Mouse (Mus musculus): ENCODE measurements around the gene Tmod2.

GRCm38 (mm10) chr9:75558812-75559511, 52.2 kb downstream of the Tmod2 start:
- no peak for TF ChIP-seq CTCF (IDR thresholded peaks at IDR 0.05; ENCODE audit: low read depth, low read length)
- no peak for TF ChIP-seq POLR2A (IDR thresholded peaks at IDR 0.05; ENCODE audit: extremely low read depth, insufficient read depth, low read length)
